Mouse (Mus musculus): ENCODE measurements around the gene Lrrk1.

DNA sequence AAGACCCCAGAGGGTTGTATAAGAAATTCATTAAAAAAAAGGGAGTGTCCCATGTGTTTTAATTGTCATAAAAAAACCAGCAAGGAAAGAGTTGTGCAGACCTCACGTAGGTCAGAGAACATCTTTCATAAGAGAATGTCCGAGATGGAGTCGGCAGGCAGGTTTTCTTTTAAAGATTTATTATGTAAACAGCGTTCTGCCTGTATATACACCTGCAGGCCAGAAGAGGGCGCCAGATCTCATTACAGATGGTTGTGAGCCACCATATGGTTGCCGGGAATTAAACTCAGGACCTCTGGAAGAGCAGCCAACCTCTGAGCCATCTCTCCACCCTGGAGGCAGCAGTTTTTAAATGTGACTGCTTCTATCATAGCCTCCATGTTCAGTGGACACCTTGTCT lies 116.9 kb downstream of the Lrrk1 start:
- no peak for TF ChIP-seq POLR2A (IDR thresholded peaks at IDR 0.05; ENCODE audit: extremely low read depth, insufficient read depth, low read length)
- TF ChIP-seq CTCF (IDR thresholded peaks at IDR 0.05; ENCODE audit: low read depth, low read length), result peak; percentile 36
